Mouse (Mus musculus) G1E (cell line): ENCODE measurements at regions not wholly inside any gene's neighbourhood (a gene's known extent, or its start where the extent isn't known, plus 50 kb on each side); places are given as distances from the start of the nearest gene placed in this dataset.

ENCODE experiments used
- CTCF ChIP-seq: IDR thresholded peaks from 2 replicates; pipeline ENCODE4 v1.5.1; 2012; ENCODE audit warnings: low read depth, low read length, inconsistent platforms, mixed read lengths
- GATA1 ChIP-seq: IDR thresholded peaks from 2 replicates; pipeline ENCODE4 v1.6.1; 2012; ENCODE audit warnings: borderline replicate concordance, low read length, inconsistent platforms, mixed read lengths
- POLR2AphosphoS5 ChIP-seq: IDR thresholded peaks from 2 replicates; pipeline ENCODE4 v1.6.1; 2012; ENCODE audit warnings: low read depth, low read length, inconsistent platforms; ENCODE audit not compliant: insufficient replicate concordance

GRCm38 (mm10) chr19:56087127-56087526 is 199.8 kb upstream of the Habp2 start:
- TF ChIP-seq CTCF (no peak), GATA1 (no peak), POLR2AphosphoS5 (no peak)
